Mouse (Mus musculus): Measurements from ENCODE around the gene Slc25a20. TPM values are rescaled to one million over a fixed set of nuclear protein-coding genes. Genes with fewer than 3 reads are reported as not detected.

Slc25a20 gene
- polyA plus RNA-seq, 1 experiment from 2014 or later = 35.1 TPM

DNA sequence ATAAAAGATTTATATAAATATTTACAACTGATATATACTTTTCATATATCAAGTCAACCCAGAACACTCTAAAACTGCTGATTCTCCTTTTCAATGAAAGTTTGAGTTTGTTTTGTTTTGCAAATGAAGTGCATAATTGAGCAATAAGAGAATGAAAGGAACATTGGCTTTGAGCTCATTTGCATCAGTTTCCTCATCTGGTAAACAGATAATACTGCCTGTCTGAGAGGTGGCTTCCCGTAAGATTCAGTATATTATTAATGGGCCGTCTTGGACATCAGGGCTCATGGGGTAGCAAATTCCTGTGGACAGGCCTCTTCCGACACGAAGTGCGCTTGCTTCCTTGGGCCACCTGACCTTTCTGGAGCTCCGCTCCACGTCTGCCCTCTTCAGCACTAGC lies 48.9 kb downstream of the Slc25a20 start:
- Histone ChIP-seq H3K4me1 (no peaks in the 10 kb centered on the region), H3K27ac (replicated peaks) (no peak overlapping the region), H3K27me3 (replicated peaks; ENCODE audit: low read depth, poor library complexity, severe bottlenecking) (no peaks in the 10 kb centered on the region), H3K9me3 (no peaks in the 10 kb centered on the region), H3K4me3 (no peak overlapping the region), H3K36me3 (replicated peaks) (no peaks in the 10 kb centered on the region)
- no peak for DNase-seq (ENCODE audit: low spot score)
- WGBS = 86% methylated on average over 7 of the region's 7 CpGs

DNA sequence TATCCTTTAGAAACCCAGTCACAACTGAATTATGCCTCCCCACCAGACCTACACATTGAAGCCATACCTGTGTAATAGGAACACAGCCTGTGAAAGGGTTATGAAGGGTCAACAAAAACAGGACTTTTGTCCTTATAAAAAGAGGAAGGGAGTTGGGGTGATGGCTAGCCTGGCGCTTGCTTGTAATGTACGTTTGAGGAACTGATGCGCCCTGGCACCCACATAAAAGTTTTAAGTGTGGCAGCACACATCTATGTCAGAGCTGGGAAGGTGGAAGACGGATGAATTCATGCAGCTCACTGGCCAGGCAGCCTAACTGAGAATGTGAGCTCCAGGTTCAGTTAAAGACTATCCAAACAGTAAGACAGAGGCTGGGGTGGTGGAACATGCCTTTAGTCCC lies 54.3 kb downstream of the Slc25a20 start:
- H3K9me3 ChIP-seq = no peaks in the 10 kb centered on the region
- no peak overlapping the region for H3K27ac ChIP-seq (replicated peaks)
- H3K36me3 ChIP-seq (replicated peaks) = peaks cover 27% of the 10 kb centered on the region
- H3K4me3 ChIP-seq = no peak overlapping the region
- DNase-seq (ENCODE audit: low spot score) = no peak
- WGBS = 92% methylated on average over 4 of the region's 4 CpGs
- H3K4me1 ChIP-seq = no peaks in the 10 kb centered on the region
- H3K27me3 ChIP-seq (replicated peaks; ENCODE audit: low read depth, poor library complexity, severe bottlenecking) = no peaks in the 10 kb centered on the region

- H3K9me3 ChIP-seq = no peaks in the 10 kb centered on the region
- no peak overlapping the region for H3K27ac ChIP-seq (replicated peaks)
- WGBS = 52% methylated on average over 2 of the region's 2 CpGs
- H3K36me3 ChIP-seq (replicated peaks) = peaks cover 31% of the 10 kb centered on the region
- no peaks in the 10 kb centered on the region for H3K27me3 ChIP-seq (replicated peaks; ENCODE audit: low read depth, poor library complexity, severe bottlenecking)
- no peaks in the 10 kb centered on the region for H3K4me1 ChIP-seq
- no peak overlapping the region for H3K4me3 ChIP-seq
- no peak for DNase-seq (ENCODE audit: low spot score)
These were observed 61.9 kb downstream of the Slc25a20 start for GRCm38 (mm10) chr9:108723751-108724150.

DNA sequence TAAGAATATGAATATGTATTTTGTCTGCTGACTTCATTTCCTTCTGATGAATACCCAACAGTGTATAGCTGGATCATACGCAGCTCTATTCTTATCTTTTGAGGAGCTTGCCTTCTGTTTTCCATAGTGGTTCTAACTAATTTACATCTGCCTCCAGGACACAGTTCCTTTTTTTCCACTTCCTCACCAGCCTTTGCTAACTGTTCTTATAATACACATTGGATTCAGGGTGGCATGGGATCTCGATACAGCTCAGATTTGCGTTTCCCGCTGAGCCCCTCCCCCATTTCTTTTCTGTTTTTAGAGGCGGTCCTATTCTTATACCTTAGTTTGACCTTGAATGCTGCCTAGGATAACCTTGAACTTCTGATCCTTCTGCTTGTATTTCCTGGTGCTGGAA lies 64.2 kb downstream of the Slc25a20 start:
- H3K4me3 ChIP-seq = no peak overlapping the region
- whole genome bisulfite sequencing = 94% methylated on average over 5 of the region's 5 CpGs
- peaks cover 14% of the 10 kb centered on the region for H3K36me3 ChIP-seq (replicated peaks)
- no peak for DNase-seq (ENCODE audit: low spot score)
- no peaks in the 10 kb centered on the region for H3K27me3 ChIP-seq (replicated peaks; ENCODE audit: low read depth, poor library complexity, severe bottlenecking)
- H3K4me1 ChIP-seq = no peaks in the 10 kb centered on the region
- H3K27ac ChIP-seq (replicated peaks) = no peak overlapping the region
- no peaks in the 10 kb centered on the region for H3K9me3 ChIP-seq

DNA sequence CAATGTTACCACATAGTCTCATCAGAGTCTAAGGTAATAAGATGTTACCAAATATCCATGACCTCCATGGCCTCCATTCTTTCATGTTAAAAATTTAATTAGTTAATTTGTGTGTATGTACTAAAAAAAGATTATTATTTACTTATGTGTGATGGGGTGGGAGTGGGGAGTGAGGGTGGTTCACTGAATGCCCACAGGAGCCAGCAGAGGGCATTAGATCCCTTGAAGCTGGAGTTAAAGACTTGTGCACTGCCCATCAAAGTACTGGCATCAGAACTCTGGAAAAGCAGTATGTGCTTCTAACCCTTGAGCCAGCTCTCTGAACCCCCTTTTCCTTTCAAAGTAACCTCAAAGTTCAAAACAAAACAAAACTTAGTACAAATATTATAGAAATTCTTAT lies 67.2 kb downstream of the Slc25a20 start:
- H3K27ac ChIP-seq (replicated peaks) = no peak overlapping the region
- H3K4me3 ChIP-seq = no peak overlapping the region
- no peaks in the 10 kb centered on the region for H3K9me3 ChIP-seq
- H3K36me3 ChIP-seq (replicated peaks) = peaks cover 8% of the 10 kb centered on the region; the same call in 1 of the 2 replicates
- H3K4me1 ChIP-seq = no peaks in the 10 kb centered on the region
- DNase-seq (ENCODE audit: low spot score) = no peak
- H3K27me3 ChIP-seq (replicated peaks; ENCODE audit: low read depth, poor library complexity, severe bottlenecking) = no peaks in the 10 kb centered on the region

DNA sequence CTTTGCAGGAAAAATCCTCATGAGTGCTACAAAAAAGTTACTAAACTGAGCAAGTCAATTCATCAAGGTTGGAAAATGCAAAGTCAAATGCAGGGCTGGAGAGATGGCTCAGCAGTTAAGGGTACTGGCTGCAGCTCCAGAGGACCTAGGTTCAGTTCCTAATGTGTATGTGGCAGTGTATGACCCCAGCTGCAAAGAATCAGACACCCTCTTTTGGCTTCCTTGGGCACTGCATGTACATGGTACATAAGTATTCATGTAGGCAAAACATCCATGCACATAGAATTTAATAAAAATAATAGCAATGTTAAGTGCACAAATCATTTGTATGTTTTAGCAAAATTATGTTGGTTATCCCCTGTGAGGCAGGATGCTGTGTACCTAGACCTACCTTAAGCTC lies 70.6 kb downstream of the Slc25a20 start:
- DNase-seq (ENCODE audit: low spot score) = no peak
- Histone ChIP-seq H3K4me1 (no peaks in the 10 kb centered on the region), H3K27ac (replicated peaks) (no peak overlapping the region), H3K36me3 (replicated peaks) (peaks cover 23% of the 10 kb centered on the region; the same call in 1 of the 2 replicates), H3K4me3 (no peak overlapping the region), H3K9me3 (no peaks in the 10 kb centered on the region), H3K27me3 (replicated peaks; ENCODE audit: low read depth, poor library complexity, severe bottlenecking) (no peaks in the 10 kb centered on the region)

Small RNA genes lying within 50 kb of the gene (microRNA-seq; reads per million reads assigned to microRNA genes)
- not detected for gene Gm26298

Other genes starting within 250 kb of the Slc25a20 start
- 0.93 and 1.1 TPM in 2 replicates for gene Ccdc36, start 233.6 kb upstream of the Slc25a20 start, polyA plus RNA-seq (2016; fragmentation: Nextera tagmentation; extraction: Ambion mirVana)
- gene BC048562, start 225.6 kb upstream of the Slc25a20 start, polyA plus RNA-seq (2016; fragmentation: Nextera tagmentation; extraction: Ambion mirVana) = not detected in 2 replicates
- 56.6 and 57.5 TPM in 2 replicates for gene Ccdc71, start 201.6 kb upstream of the Slc25a20 start, polyA plus RNA-seq (2016; fragmentation: Nextera tagmentation; extraction: Ambion mirVana)
- gene Klhdc8b, start 200.5 kb upstream of the Slc25a20 start, polyA plus RNA-seq (2016; fragmentation: Nextera tagmentation; extraction: Ambion mirVana) = 21.6 and 24.2 TPM in 2 replicates
- gene Lamb2, start 182.4 kb upstream of the Slc25a20 start, polyA plus RNA-seq (2016; fragmentation: Nextera tagmentation; extraction: Ambion mirVana) = 33.2 and 33.5 TPM in 2 replicates
- 84.7 and 93.7 TPM in 2 replicates for gene Usp19, start 171.5 kb upstream of the Slc25a20 start, polyA plus RNA-seq (2016; fragmentation: Nextera tagmentation; extraction: Ambion mirVana)
- 118 and 119 TPM in 2 replicates for gene Qars, start 154.4 kb upstream of the Slc25a20 start, polyA plus RNA-seq (2016; fragmentation: Nextera tagmentation; extraction: Ambion mirVana)
- 167 and 168 TPM in 2 replicates for gene Qrich1, start 145.3 kb upstream of the Slc25a20 start, polyA plus RNA-seq (2016; fragmentation: Nextera tagmentation; extraction: Ambion mirVana)
- 235 and 254 TPM in 2 replicates for gene Impdh2, start 101.8 kb upstream of the Slc25a20 start, polyA plus RNA-seq (2016; fragmentation: Nextera tagmentation; extraction: Ambion mirVana)
- 42.4 and 44.1 TPM in 2 replicates for gene Ndufaf3, start 94.7 kb upstream of the Slc25a20 start, polyA plus RNA-seq (2016; fragmentation: Nextera tagmentation; extraction: Ambion mirVana)
- 191 and 200 TPM in 2 replicates for gene Dalrd3, start 92.2 kb upstream of the Slc25a20 start, polyA plus RNA-seq (2016; fragmentation: Nextera tagmentation; extraction: Ambion mirVana)
- 200 and 215 TPM in 2 replicates for gene Wdr6, start 83.3 kb upstream of the Slc25a20 start, polyA plus RNA-seq (2016; fragmentation: Nextera tagmentation; extraction: Ambion mirVana)
- gene P4htm, start 64.4 kb upstream of the Slc25a20 start, polyA plus RNA-seq (2016; fragmentation: Nextera tagmentation; extraction: Ambion mirVana) = 7.0 and 7.2 TPM in 2 replicates
- gene Arih2, start 12.7 kb upstream of the Slc25a20 start, polyA plus RNA-seq (2016; fragmentation: Nextera tagmentation; extraction: Ambion mirVana) = 57.9 and 62.5 TPM in 2 replicates
- 24.7 and 26.2 TPM in 2 replicates for gene Prkar2a, start 27.2 kb downstream of the Slc25a20 start, polyA plus RNA-seq (2016; fragmentation: Nextera tagmentation; extraction: Ambion mirVana)
- gene Ip6k2, start 121.7 kb downstream of the Slc25a20 start, polyA plus RNA-seq (2016; fragmentation: Nextera tagmentation; extraction: Ambion mirVana) = 94.0 and 103 TPM in 2 replicates
- gene Nckipsd, start 146.3 kb downstream of the Slc25a20 start, polyA plus RNA-seq (2016; fragmentation: Nextera tagmentation; extraction: Ambion mirVana) = 14.8 and 15.0 TPM in 2 replicates
- 1.6 and 1.7 TPM in 2 replicates for gene Celsr3, start 164.2 kb downstream of the Slc25a20 start, polyA plus RNA-seq (2016; fragmentation: Nextera tagmentation; extraction: Ambion mirVana)
- 13.3 and 14.0 TPM in 2 replicates for gene Slc26a6, start 191.2 kb downstream of the Slc25a20 start, polyA plus RNA-seq (2016; fragmentation: Nextera tagmentation; extraction: Ambion mirVana)